In the genomic region with DNA sequence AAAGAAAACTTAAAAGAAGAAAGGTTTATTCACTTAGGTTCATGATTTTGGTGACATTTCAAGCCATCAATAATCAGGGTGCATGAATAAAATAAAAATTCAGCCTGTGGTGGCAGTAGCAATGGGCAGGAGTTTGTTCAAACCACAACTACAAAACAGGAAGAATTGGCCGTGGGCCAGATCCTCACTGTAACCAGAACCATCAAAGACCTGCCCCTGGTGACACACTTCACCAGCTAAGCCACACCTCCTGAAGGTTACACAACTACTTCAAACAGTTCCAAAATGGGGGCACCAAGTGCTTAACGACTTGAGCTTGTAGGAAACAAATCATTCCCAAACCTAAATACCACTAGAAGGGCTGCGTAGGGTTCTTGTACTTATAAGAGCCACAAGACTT, we compare ENCODE assay signal across 12 mouse cellular contexts.
DNase-seq lines count a peak whose midpoint lies in the region; ATAC-seq and TF ChIP-seq lines count a peak whose summit lies in the region.
"Had no signal": no experiment of that assay in that cellular context is flagged by ENCODE, and none has a peak within 500 bp of the region (broad histone marks: within the 10 kb centered on the region; RNA-seq: fewer than 3 reads in every experiment).

No protein-coding gene starts in this region.

- no peak overlapping the region for H3K9ac ChIP-seq in embryonic facial prominence, embryonic 14.5 days (ENCODE audit: low read depth, low read length)
- H3K9ac ChIP-seq in kidney, embryonic 16.5 days (replicated peaks; ENCODE audit: low read length), result no peak overlapping the region
- H3K9ac ChIP-seq: embryonic facial prominence, embryonic 15.5 days; limb, embryonic 13.5 days had no signal

- DNase-seq in embryonic facial prominence, embryonic 14.5 days (ENCODE audit: low spot score), result peak; percentile 72
- DNase-seq in embryonic facial prominence, embryonic 10.5 days (ENCODE audit: low spot score), result no peak
- no peak for DNase-seq in Patski (ENCODE audit: low read depth, low spot score)
- peak; percentile 40 to 51 for DNase-seq in lung, postnatal 4 days
- no peak for DNase-seq in cerebellum, postnatal 4 days (ENCODE audit: low spot score in 2 of 2)

- H3K27ac ChIP-seq in embryonic facial prominence, embryonic 14.5 days (replicated peaks; ENCODE audit: low read depth, low read length), result no peak overlapping the region
- no peak overlapping the region for H3K27ac ChIP-seq in embryonic facial prominence, embryonic 10.5 days (replicated peaks)
- H3K27ac ChIP-seq in kidney, embryonic 16.5 days (ENCODE audit: low read length), result no peak overlapping the region
- H3K27ac ChIP-seq: embryonic facial prominence, embryonic 15.5 days; limb, embryonic 13.5 days had no signal

- no peak overlapping the region for H3K4me2 ChIP-seq in embryonic facial prominence, embryonic 14.5 days (ENCODE audit: low read depth, low read length)
- H3K4me2 ChIP-seq in kidney, embryonic 16.5 days (replicated peaks; ENCODE audit: low read depth, low read length), result no peak overlapping the region
- H3K4me2 ChIP-seq: embryonic facial prominence, embryonic 15.5 days; heart, embryonic 11.5 days; limb, embryonic 13.5 days had no signal

- no peak for TF ChIP-seq CTCF in Patski (IDR thresholded peaks at IDR 0.05)

- H3K4me3 ChIP-seq in embryonic facial prominence, embryonic 14.5 days (ENCODE audit: low read depth, low read length), result no peak overlapping the region
- H3K4me3 ChIP-seq in embryonic facial prominence, embryonic 10.5 days, result no peak overlapping the region
- no peak overlapping the region for H3K4me3 ChIP-seq in kidney, embryonic 16.5 days (ENCODE audit: low read length)
- H3K4me3 ChIP-seq: embryonic facial prominence, embryonic 15.5 days; limb, embryonic 13.5 days had no signal

- in situ Hi-C loops in Patski (cut with MboI; ENCODE audit: low pct_unique_long_range_greater_than_20kb), result no loop called here

- WGBS in embryonic facial prominence, embryonic 14.5 days, result 59% methylated on average over 3 of the region's 3 CpGs
- WGBS in embryonic facial prominence, embryonic 10.5 days, result 73% methylated on average over 3 of the region's 3 CpGs
- WGBS in kidney, embryonic 16.5 days, result 41% methylated on average over 3 of the region's 3 CpGs

- H3K27me3 ChIP-seq in embryonic facial prominence, embryonic 14.5 days (replicated peaks; ENCODE audit: control insufficient read depth, insufficient read depth, low read length), result no peaks in the 10 kb centered on the region
- no peaks in the 10 kb centered on the region for H3K27me3 ChIP-seq in embryonic facial prominence, embryonic 10.5 days (replicated peaks; ENCODE audit: low read depth, poor library complexity, severe bottlenecking)
- no peaks in the 10 kb centered on the region for H3K27me3 ChIP-seq in Patski
- H3K27me3 ChIP-seq in kidney, embryonic 16.5 days (ENCODE audit: insufficient read depth, low read length), result no peaks in the 10 kb centered on the region
- H3K27me3 ChIP-seq: embryonic facial prominence, embryonic 15.5 days; limb, embryonic 13.5 days had no signal

- no peak for ATAC-seq in embryonic facial prominence, embryonic 14.5 days (ENCODE audit: low read depth)
- ATAC-seq in Patski, result peak; percentile 54
- ATAC-seq in kidney, embryonic 16.5 days (ENCODE audit: low FRiP score, low TSS enrichment), result 0 out of 2 replicates have a peak, but pooled peaks have one; percentile 57
- no peak for ATAC-seq in CD4-positive, CD25-positive, alpha-beta regulatory T cell, adult 4 months
- ATAC-seq in activated CD4-positive, CD25-positive, alpha-beta regulatory T cell, adult 4 months, result no peak
- ATAC-seq: intestine, embryonic 16.5 days had no signal

- no peaks in the 10 kb centered on the region for H3K36me3 ChIP-seq in embryonic facial prominence, embryonic 14.5 days (ENCODE audit: control insufficient read depth, insufficient read depth, low read length)
- H3K36me3 ChIP-seq in embryonic facial prominence, embryonic 10.5 days (replicated peaks), result no peaks in the 10 kb centered on the region
- H3K36me3 ChIP-seq in kidney, embryonic 16.5 days (ENCODE audit: insufficient read depth, low read length), result no peaks in the 10 kb centered on the region
- H3K36me3 ChIP-seq: embryonic facial prominence, embryonic 15.5 days; limb, embryonic 13.5 days had no signal

- H3K9me3 ChIP-seq in embryonic facial prominence, embryonic 14.5 days (ENCODE audit: control insufficient read depth, low read length), result no peaks in the 10 kb centered on the region
- H3K9me3 ChIP-seq in embryonic facial prominence, embryonic 10.5 days, result no peaks in the 10 kb centered on the region
- H3K9me3 ChIP-seq in kidney, embryonic 16.5 days (ENCODE audit: low read length), result no peaks in the 10 kb centered on the region
- H3K9me3 ChIP-seq: embryonic facial prominence, embryonic 15.5 days; limb, embryonic 13.5 days had no signal

- CTCF ChIA-PET in Patski (lab: Charles Lee), result interaction anchor here (0.9 to 1.6 kb wide), 2 partner anchors 12 to 13 kb away, joined by 3 to 5 read pairs; no protein-coding TSS in a partner anchor

- POLR2A ChIA-PET in Patski (lab: Charles Lee), result no interaction called here

- no peaks in the 10 kb centered on the region for H3K4me1 ChIP-seq in embryonic facial prominence, embryonic 14.5 days (ENCODE audit: control insufficient read depth, insufficient read depth, low read length)
- no peaks in the 10 kb centered on the region for H3K4me1 ChIP-seq in embryonic facial prominence, embryonic 10.5 days
- H3K4me1 ChIP-seq in kidney, embryonic 16.5 days (ENCODE audit: insufficient read depth, low read length), result no peaks in the 10 kb centered on the region
- H3K4me1 ChIP-seq: embryonic facial prominence, embryonic 15.5 days; limb, embryonic 13.5 days had no signal

Comparison
In these comparisons a context has a peak if more than half of its experiments do, and no peak if none do; other contexts are left out.
1. DNase-seq: peak in embryonic facial prominence, embryonic 14.5 days (single experiment) and lung, postnatal 4 days (2 of 2); none in embryonic facial prominence, embryonic 10.5 days (single experiment), Patski (single experiment) and cerebellum, postnatal 4 days (0 of 2).
2. ATAC-seq: peak in Patski (single experiment) and kidney, embryonic 16.5 days (single experiment); none in embryonic facial prominence, embryonic 14.5 days (single experiment), CD4-positive, CD25-positive, alpha-beta regulatory T cell, adult 4 months (single experiment) and activated CD4-positive, CD25-positive, alpha-beta regulatory T cell, adult 4 months (single experiment).